Mouse (Mus musculus): ENCODE measurements around the gene Srp14. TPM values are rescaled to one million over a fixed set of nuclear protein-coding genes. Genes with fewer than 3 reads are reported as not detected.

Srp14 gene
- 206 and 209 TPM in 2 replicates for total RNA-seq (2017)

DNA sequence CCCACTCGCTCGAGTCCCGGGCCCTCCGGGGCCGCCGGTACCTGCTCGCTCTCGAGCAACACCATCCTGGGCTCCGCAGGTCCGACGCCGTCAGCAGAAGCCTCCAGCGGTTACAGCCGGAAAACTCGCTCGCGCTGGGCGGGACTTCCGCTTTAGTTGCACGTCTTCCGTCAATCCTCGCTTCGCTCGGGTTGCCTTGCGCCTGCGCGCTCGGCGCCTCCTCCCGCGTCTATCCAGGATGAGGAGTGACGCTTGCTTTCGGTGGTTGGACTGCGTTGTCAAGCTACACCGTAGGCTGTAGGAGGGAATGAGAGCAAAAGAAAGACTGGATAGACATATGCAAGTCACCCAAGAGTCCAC is at the start of gene Srp14:
TSS of gene Srp14 (minus strand) at position 162 of the 360 bp plus-strand sequence.
- peak; percentile 98 for ATAC-seq (replicated peaks in 1 of 2; ENCODE audit: insufficient read depth in 1 of 2, low FRiP score in 2 of 2, low TSS enrichment in 1 of 2, low read depth in 1 of 2, poor library complexity in 2 of 2, severe bottlenecking in 2 of 2)

DNA sequence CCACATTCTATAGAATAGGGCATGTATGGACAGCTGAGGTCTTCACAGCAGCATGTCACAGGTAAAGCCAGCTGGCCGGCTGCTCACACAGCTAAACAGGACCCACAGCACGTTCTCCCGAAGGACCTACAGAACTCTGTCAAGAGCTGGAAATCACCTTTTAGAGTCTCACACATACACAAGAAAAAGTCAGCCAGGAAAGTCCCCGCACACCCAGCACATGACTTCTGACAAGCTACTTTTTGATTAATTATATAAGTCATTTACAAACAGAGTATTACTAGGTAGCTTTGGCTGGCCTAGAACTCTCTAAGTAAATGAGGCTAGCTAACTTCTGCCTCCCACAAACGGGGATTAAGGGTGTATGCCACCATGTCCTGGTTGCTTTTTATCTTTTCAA is 47.0 kb upstream of the Srp14 start:
- ATAC-seq (replicated peaks in 1 of 2; ENCODE audit: insufficient read depth in 1 of 2, low FRiP score in 2 of 2, low TSS enrichment in 1 of 2, low read depth in 1 of 2, poor library complexity in 2 of 2, severe bottlenecking in 2 of 2) = no peak

DNA sequence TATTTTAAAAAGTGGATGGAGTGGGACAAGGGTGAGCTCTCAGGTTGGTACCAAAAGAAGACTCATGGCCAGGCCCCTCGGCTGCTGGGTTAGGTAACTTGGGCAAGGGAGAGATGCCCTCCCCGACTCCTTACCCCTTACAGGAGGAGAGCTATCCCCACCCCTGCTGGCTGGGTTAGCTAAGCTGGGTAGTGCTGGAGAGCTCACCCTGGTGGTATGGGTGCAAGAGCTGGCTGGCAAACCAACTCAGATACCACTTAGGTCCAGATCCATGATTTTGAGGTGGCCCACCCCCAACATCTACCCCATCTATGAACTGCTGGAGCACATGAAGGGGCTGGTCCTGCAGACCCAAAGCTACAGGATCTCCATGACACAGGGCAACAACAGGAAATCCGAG is 45.3 kb upstream of the Srp14 start:
- ATAC-seq (replicated peaks in 1 of 2; ENCODE audit: insufficient read depth in 1 of 2, low FRiP score in 2 of 2, low TSS enrichment in 1 of 2, low read depth in 1 of 2, poor library complexity in 2 of 2, severe bottlenecking in 2 of 2) = no peak

DNA sequence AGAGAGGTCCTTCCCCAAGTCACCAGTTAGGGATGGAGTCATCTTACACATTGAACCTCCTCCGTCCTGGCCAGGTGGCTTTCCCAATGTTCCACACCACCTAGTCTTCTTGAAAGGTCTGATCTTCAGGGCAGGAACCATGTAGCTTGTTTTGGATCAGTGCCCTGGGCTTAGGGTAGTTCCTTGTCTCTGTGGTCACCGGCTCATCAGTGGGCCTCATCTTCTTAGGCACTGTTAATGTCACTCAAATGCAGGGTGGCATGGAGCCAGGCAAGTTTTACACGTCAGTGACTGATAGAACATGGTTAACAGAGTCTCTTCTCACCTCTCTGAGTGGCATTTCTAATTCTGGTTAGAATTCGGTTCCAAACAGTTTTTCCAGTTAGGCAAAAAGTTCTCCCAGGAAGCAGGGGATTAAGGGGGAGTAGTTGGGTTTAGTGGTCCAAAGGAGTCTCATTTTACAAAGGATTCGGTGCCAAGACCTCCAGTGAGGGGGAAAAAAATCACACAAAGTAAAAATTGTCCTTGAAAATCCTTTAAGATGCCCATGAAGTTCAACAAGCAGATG is 43.7 kb upstream of the Srp14 start:
- no peak for ATAC-seq (replicated peaks in 1 of 2; ENCODE audit: insufficient read depth in 1 of 2, low FRiP score in 2 of 2, low TSS enrichment in 1 of 2, low read depth in 1 of 2, poor library complexity in 2 of 2, severe bottlenecking in 2 of 2)

DNA sequence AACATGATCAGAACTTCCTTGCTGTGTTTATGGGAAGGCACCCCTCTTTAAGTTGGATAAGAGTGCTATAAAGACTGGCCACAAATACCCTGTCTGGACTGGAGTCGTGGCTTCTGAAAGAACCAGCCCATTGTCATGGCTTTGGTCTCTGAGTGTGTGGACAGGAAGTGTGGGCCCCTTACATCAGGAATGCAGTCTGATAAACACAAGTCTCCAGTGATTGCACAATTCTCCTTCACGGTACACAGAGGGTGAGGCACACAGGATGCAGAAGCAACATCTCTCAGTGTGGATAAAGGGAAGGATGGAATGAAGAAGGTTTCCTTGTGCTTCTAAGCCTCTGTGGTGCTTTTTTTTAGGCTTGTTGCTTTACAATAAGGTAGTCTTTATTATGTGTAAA is 42.8 kb upstream of the Srp14 start:
- 0 out of 4 replicates have a peak, but pooled peaks of 1 of the 2 experiments have one; percentile 8 for ATAC-seq (replicated peaks in 1 of 2; ENCODE audit: insufficient read depth in 1 of 2, low FRiP score in 2 of 2, low TSS enrichment in 1 of 2, low read depth in 1 of 2, poor library complexity in 2 of 2, severe bottlenecking in 2 of 2)

DNA sequence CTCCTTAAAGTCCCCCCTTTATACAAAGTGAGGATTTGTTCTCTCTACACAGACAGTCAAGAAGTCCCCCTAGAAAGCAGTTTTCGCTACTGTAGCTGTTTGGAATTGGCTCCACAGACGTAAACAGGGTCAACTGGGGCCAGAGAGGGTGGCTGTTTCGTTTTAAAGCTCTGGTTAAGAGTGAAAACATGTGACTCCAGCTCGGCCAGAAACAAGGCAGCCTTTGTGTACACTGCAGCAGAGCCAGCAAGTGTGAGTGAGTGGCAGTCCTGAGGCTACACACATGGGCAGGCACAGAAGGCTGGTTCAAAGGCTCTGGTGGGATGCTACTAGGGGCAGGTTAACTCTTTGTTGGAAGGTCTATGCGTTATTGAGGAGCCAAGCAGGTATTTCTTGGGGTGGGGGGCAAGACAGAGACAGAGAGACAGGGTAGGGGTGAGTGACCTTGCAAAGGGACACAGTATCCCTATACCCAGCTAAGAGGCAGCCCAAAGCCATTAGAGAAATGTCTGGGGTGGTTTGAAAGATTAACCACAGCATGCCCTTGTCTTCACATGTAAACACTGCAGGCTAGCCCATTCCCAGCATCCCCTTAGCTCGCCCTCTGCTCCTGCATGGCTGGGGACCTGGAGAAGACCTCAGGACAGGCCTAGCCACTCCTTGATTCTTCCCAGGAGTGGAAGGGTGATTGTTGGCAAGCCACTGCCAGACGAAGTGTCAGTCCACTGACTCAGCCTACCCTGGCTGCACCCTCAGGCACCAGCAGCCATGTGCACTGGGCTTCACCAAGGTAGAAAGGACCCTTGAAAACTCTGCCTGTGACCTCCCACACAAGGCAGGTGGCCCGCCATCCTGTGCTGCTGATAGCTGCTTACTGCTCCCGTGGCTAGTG is 40.8 kb upstream of the Srp14 start:
- peak; percentile 56 to 57; a peak in 3 of 4 replicates for ATAC-seq (replicated peaks in 1 of 2; ENCODE audit: insufficient read depth in 1 of 2, low FRiP score in 2 of 2, low TSS enrichment in 1 of 2, low read depth in 1 of 2, poor library complexity in 2 of 2, severe bottlenecking in 2 of 2)

DNA sequence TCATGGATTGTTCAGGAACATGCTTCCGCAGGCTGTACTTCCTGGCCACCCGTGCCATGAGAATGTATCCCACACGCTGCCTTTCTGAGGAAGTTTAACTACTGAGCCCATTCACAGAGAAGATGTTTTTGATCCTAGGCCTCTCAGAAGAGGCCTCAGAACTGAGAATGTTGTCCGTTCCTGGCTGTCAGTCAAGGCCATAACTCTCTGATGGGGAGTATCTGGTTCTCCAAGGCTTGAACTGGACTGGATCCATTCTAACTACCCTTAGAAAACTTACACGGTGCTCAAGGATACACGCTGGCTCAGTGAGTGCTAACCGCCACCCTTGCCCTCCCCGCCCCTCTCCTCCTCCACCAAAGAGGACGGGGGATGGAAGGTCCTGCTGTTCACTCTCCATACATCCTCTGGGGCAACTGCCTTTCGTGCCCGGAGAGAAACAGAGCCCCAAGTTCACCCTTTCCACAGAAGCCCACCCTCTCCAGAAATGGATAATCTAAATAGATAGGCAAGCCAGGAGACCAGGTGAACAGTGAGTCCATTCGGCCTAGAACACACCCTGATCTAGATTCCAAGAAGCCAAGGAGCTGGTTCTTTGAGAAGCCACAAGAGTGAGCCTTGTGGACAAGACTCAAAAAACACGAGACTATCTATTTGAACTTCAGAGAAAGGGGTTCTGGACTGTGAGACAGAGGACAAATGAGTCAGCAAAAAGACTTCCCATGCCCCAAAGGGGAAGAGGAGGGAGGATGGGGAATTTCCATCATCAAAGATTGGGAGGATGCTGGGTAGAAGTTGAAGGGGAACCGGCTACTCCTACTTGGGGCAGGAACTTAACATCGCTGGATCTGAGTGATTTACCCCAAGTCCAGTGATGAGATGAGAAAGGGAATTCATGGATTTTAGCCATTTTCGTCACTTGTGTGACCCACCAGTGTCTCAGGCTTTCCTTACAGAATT is 33.2 kb upstream of the Srp14 start:
- ATAC-seq (replicated peaks in 1 of 2; ENCODE audit: insufficient read depth in 1 of 2, low FRiP score in 2 of 2, low TSS enrichment in 1 of 2, low read depth in 1 of 2, poor library complexity in 2 of 2, severe bottlenecking in 2 of 2) = no peak

DNA sequence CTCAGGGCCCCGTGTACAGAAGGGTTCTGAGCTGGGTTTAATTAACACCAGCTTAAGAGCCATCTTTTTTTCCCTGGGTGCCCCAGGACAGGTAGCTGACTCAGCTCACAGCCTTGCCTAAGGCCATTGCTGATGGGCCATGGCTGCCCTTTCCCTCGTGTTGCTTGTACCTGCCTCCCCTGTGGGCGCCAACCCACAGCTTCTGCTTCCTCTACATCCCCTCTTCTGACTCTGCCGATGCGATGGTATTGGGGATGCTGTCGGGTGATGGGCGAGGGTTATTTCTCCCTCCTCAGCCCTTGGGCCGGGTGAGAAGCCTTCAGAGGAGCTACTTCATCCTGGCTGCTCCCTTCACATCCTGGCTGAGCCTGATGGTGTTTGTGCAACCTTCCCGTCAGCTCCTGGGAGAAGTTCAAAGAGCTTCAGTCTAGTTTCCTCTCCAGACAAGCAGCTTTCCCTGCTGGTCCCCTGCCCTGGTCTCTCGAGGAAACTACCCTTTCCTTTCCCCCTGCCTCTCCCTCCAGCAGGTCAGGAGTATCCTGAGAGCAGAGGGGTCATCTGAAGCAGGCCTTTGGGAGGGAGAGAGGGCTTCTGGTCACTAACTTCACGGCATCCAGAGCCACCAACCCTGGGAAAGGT is 32.4 kb upstream of the Srp14 start:
- peak; percentile 76 to 88 for ATAC-seq (replicated peaks in 1 of 2; ENCODE audit: insufficient read depth in 1 of 2, low FRiP score in 2 of 2, low TSS enrichment in 1 of 2, low read depth in 1 of 2, poor library complexity in 2 of 2, severe bottlenecking in 2 of 2)

DNA sequence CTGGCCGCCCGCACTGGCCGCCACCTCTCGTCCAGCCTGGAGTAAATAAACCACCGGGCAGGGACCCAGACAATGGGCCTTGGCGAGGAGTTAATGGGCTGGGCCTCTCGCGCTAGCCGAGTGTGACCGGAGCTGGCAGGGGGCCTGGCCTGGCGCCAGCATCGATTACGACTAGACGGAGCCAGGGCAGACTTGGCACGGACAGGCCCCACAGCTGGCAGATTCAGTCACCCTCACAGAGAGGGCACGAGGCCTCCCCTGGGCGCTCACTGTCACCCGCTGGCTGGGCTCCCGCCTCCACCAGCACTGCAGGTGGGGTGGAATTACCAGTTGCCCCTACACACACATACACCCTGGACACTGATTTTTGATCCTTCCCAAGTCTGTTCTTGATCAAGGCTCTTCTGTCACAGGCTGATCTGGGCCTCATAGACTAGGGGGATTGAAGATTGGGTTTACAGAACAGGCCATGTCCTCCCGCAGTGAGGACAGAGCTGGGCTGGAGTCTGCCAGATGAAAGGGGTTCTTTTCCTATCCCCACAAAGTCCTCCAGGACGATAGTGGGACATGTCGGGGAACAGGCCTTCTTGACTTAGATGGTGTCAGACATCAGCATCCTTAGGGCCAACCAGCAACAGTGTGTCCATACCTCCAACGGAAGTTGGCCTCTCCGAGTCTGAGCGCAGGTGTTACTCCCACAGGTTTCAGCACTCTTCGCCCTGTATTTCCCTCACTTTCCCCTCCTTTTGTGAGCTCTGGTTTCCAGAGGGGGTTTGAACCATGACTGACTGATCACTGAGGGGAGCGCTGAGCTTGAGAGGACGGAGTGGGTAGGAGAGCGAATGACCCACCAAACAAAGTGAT is 31.2 kb upstream of the Srp14 start:
- ATAC-seq (replicated peaks in 1 of 2; ENCODE audit: insufficient read depth in 1 of 2, low FRiP score in 2 of 2, low TSS enrichment in 1 of 2, low read depth in 1 of 2, poor library complexity in 2 of 2, severe bottlenecking in 2 of 2) = no peak; a peak in 1 of 4 replicates

DNA sequence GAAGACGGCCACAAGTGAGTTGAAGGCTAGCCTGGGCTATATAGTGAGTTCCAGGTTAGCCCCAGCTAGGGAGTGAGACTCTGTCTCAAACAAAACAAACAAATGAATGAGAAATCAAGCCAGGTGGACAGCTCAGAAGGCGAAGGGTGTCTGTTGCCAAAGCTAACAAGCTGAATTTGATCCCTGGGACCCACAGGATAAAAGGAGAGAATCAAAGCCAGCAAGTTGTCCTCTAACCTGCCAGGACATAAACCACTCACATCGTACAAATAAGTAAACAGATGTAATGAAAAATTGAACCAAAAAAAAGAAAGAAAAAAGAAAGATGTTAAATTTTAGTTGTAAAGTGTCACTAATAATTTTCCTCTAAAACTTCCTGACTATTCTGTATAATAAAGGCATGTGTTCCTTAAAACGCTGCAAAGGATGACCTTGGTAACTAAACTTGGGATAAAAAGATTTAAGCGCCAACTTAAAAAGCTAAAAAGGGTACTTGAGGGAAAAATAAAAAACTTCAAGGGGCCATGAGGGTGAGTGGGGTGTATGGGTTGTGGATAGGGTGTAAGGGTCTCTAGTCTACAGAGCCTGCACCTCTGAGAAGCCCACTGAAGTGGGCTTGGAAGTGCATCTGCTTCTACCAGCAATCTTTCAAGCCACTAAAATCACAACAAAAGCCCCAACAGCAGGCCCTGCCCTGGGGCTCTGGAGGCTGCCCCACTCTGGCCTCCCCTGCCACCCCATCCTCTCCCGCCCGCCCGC is 30.4 kb upstream of the Srp14 start:
- no peak for ATAC-seq (replicated peaks in 1 of 2; ENCODE audit: insufficient read depth in 1 of 2, low FRiP score in 2 of 2, low TSS enrichment in 1 of 2, low read depth in 1 of 2, poor library complexity in 2 of 2, severe bottlenecking in 2 of 2)

DNA sequence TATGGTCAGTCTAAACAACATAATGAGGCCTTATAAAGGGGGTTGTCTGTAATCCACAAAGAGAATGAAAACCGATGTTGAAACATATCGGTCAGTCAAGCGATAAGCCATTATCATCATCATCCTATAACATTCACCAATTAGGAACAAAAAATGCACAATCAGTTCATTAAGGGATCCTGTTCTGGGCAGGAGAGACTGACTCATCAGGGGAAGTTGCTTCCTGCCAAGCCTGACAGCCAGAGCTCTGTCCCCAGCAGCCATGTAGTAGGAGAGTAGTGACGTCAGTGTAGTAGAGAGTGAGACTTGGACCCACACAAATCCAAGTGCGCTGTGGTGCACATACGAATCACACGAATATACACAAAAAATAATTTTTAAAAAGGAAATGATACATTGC is 27.6 kb upstream of the Srp14 start:
- ATAC-seq (replicated peaks in 1 of 2; ENCODE audit: insufficient read depth in 1 of 2, low FRiP score in 2 of 2, low TSS enrichment in 1 of 2, low read depth in 1 of 2, poor library complexity in 2 of 2, severe bottlenecking in 2 of 2) = no peak

DNA sequence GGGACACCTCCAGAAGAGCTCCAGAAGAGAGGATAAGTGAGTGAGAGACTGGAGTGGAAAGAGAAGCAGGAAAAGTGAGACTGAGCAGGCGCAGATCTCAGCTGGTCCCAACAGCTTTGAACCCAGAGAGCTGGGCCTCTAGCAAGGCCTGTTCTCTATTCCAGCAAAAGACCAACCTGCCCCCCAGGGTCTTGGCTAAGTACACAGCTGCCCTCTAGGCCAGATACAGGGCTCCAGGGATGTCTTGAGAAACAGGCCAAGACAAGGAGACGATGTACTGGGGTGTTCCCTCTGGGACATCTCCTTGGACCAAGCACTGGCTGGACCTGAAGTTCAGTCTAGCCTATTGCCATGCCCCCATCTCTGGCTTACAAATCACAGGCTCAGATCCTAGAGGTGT is 20.7 kb upstream of the Srp14 start:
- no peak for ATAC-seq (replicated peaks in 1 of 2; ENCODE audit: insufficient read depth in 1 of 2, low FRiP score in 2 of 2, low TSS enrichment in 1 of 2, low read depth in 1 of 2, poor library complexity in 2 of 2, severe bottlenecking in 2 of 2)

DNA sequence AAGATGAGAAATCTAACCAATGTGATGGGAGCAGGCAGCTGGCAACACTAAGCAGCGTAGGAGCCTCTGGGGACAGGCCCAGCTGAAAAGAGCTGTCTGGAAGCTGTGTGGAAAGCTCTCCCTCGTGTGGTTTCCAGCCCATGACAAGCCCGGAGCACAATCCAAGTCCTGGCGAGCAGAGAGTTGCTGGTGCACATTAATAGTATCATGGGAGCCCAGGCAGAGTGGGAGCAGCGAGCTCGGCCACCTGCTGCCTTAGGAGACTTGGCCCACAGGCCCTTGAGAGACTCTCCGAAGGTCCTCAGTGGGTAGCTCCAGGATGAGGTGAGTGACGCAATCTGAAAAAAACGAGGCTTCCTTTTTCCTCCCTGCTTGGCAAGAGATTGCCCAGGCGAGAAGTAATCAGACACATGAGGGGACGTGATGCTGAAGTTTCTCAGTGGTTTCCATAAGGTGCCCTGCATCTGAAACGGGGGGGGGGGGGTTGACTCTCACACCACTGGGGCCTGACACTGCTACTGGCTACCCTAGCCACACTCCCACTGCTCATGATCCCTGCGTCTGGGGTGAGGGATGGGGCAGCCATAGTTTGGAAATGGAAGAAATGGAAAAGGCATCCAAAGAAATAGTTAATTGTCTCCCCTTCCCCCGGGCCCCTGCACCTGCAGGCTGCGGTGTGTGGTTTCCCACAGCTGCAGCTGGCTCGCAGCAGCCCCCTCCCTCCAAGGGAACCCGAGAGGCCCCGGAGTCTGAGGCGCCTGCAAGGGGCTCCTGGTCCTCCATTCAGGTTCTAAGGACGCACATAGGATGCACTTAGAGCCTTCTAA is 19.8 kb upstream of the Srp14 start:
- ATAC-seq (replicated peaks in 1 of 2; ENCODE audit: insufficient read depth in 1 of 2, low FRiP score in 2 of 2, low TSS enrichment in 1 of 2, low read depth in 1 of 2, poor library complexity in 2 of 2, severe bottlenecking in 2 of 2) = peak; percentile 85 to 96

DNA sequence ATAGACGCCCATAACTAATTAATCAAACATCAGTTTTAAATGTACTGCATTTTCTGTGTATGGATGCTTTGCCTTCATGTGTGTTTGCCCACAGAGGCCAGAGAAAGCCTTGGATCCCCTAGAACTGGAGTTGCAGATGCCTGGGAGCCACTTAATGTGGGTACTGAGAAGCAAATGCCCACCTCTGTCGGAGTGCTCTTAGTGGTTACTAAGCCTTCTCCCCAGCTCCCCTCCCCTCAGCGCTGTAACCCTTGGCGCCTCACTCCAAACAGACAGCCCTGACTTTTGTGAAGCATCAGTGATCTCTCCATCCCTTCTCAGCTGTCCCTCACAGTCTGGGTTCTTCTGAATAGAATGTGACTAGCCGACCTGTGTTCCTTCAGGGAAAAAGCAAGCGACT is 19.0 kb upstream of the Srp14 start:
- ATAC-seq (replicated peaks in 1 of 2; ENCODE audit: insufficient read depth in 1 of 2, low FRiP score in 2 of 2, low TSS enrichment in 1 of 2, low read depth in 1 of 2, poor library complexity in 2 of 2, severe bottlenecking in 2 of 2) = no peak

DNA sequence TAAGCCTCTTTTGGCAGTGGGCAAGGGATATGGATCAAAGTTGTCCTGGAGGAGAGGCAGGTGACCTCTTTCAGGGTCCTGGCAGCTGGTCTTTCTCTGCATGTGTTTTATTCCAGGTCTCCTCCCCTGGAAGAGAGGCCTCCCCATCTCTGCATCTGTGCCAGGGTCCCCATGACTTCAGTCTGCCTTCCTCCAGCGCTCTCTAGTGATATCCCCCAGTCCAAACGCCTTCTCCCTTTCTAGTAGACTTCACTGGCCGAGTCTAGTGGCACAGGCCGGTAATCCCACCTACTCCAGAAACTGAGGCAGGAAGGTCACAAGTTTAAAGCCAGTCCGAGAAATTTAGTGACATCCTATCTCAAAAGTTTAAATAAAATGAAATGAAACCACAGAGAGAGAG is 18.4 kb upstream of the Srp14 start:
- no peak for ATAC-seq (replicated peaks in 1 of 2; ENCODE audit: insufficient read depth in 1 of 2, low FRiP score in 2 of 2, low TSS enrichment in 1 of 2, low read depth in 1 of 2, poor library complexity in 2 of 2, severe bottlenecking in 2 of 2)

Data from hematopoietic stem cell, adult 5-6 weeks (primary cell).